Mouse (Mus musculus) lung, embryonic 15.5 days (tissue): ENCODE results near the gene AY761185. TPM values are rescaled to one million over a fixed set of nuclear protein-coding genes. Genes with fewer than 3 reads are reported as not detected.
"Not testable (repeated sequence)": the region's sequence is repeated elsewhere in the genome, so short reads cannot be mapped to it uniquely, and the experiment has no call there.

ENCODE experiments used
- ATAC-seq: fragments of 200-750 bp; cut with Nextera tagmentation; 2 replicates; pipeline ENCODE4 v1.8.0; 2017; ENCODE audit warnings: moderate number of reproducible peaks, borderline replicate concordance; ENCODE audit not compliant: low FRiP score, low TSS enrichment; ENCODE audit errors: extremely low read depth
- H3K27ac ChIP-seq: fragments of 300-500 bp; sonication (generic); 2 replicates; pipeline ENCODE4 v1.5.1; 2015; ENCODE audit warnings: moderate library complexity, mild to moderate bottlenecking, inconsistent platforms
- H3K27me3 ChIP-seq: fragments of 300-500 bp; sonication (generic); 2 replicates; pipeline ENCODE4 v1.6.1; 2015; ENCODE audit warnings: inconsistent platforms
- H3K36me3 ChIP-seq: fragments of 300-500 bp; sonication (generic); 2 replicates; pipeline ENCODE4 v1.6.1; 2015; ENCODE audit warnings: inconsistent platforms
- H3K4me1 ChIP-seq: fragments of 300-500 bp; sonication (generic); 2 replicates; pipeline ENCODE4 v1.6.1; 2015; ENCODE audit warnings: inconsistent platforms
- H3K4me2 ChIP-seq: fragments of 300-500 bp; sonication (generic); 2 replicates; pipeline ENCODE4 v1.6.1; 2015; ENCODE audit warnings: inconsistent platforms, mild to moderate bottlenecking, moderate library complexity
- H3K4me3 ChIP-seq: fragments of 300-500 bp; sonication (generic); 2 replicates; pipeline ENCODE4 v1.5.1; 2015; ENCODE audit warnings: mild to moderate bottlenecking, inconsistent platforms
- H3K9ac ChIP-seq: fragments of 300-500 bp; sonication (generic); 2 replicates; pipeline ENCODE4 v1.6.1; 2015; ENCODE audit warnings: inconsistent platforms
- H3K9me3 ChIP-seq: fragments of 300-500 bp; sonication (generic); 2 replicates; pipeline ENCODE4 v1.6.1; 2016; ENCODE audit warnings: inconsistent platforms
- WGBS: fragments of 180-500 bp; shearing (Covaris S2); methylation state at CpG from one replicate; pipeline ENCODE4 v1.1.7; 2015; 5-methylcytosine and 5-hydroxymethylcytosine counted together
- polyA plus RNA-seq: library from polyadenylated mRNA; unstranded; fragments of >200 nt; fragmentation: Nextera tagmentation; extraction: Ambion mirVana; gene quantifications from 2 replicates; pipeline ENCODE4 v1.2.1, GENCODE M21; 2015

The AY761185 gene
- not detected in 2 replicates for polyA plus RNA-seq

- Histone ChIP-seq H3K27ac (no peak within 1 kb of the TSS), H3K9ac (no peak within 1 kb of the TSS), H3K27me3 (no peaks in the 10 kb centered on the region), H3K9me3 (no peaks in the 10 kb centered on the region), H3K36me3 (no peaks in the 10 kb centered on the region), H3K4me2 (no peak within 1 kb of the TSS), H3K4me3 (no peak within 1 kb of the TSS), H3K4me1 (no peaks in the 10 kb centered on the region)
- 69% methylated on average over 3 of the region's 3 CpGs for WGBS
- ATAC-seq, result no peak
Measured at GRCm38 (mm10) chr8:20944610-20945009, at the start of gene AY761185. Gene AY761185 (minus strand): TSS chr8:20944710.

GRCm38 (mm10) chr8:20994042-20994441 lies 49.5 kb upstream of the AY761185 start:
- not testable (repeated sequence) for H3K9ac ChIP-seq, H3K9me3 ChIP-seq, ATAC-seq, H3K27ac ChIP-seq, H3K4me1 ChIP-seq, H3K27me3 ChIP-seq, H3K36me3 ChIP-seq, H3K4me3 ChIP-seq, H3K4me2 ChIP-seq

- Histone ChIP-seq H3K36me3 (no peaks in the 10 kb centered on the region), H3K4me1 (no peaks in the 10 kb centered on the region), H3K27ac (no peak overlapping the region), H3K9ac (no peak overlapping the region), H3K9me3 (no peaks in the 10 kb centered on the region), H3K4me2 (no peak overlapping the region), H3K4me3 (no peak overlapping the region), H3K27me3 (no peaks in the 10 kb centered on the region)
- ATAC-seq, result no peak
- WGBS, result 18% methylated on average over 1 of the region's 1 CpGs
Measured at GRCm38 (mm10) chr8:20979846-20980245, 35.3 kb upstream of the AY761185 start.

- H3K4me1 ChIP-seq, result no peaks in the 10 kb centered on the region
- H3K9me3 ChIP-seq, result no peaks in the 10 kb centered on the region
- WGBS, result 78% methylated on average over 2 of the region's 2 CpGs
Measured at GRCm38 (mm10) chr8:20964531-20964930, 20.0 kb upstream of the AY761185 start.

GRCm38 (mm10) chr8:20921971-20922370 lies 22.5 kb downstream of the AY761185 start, which contains the start of gene Gm6040:
Gene Gm6040 (minus strand): TSS chr8:20922071.
- no peaks in the 10 kb centered on the region for H3K36me3 ChIP-seq
- no peak within 1 kb of the TSS for H3K27ac ChIP-seq
- no peaks in the 10 kb centered on the region for H3K4me1 ChIP-seq
- H3K4me2 ChIP-seq, result no peak within 1 kb of the TSS
- H3K9ac ChIP-seq, result no peak within 1 kb of the TSS
- H3K27me3 ChIP-seq, result no peaks in the 10 kb centered on the region
- no peak within 1 kb of the TSS for H3K4me3 ChIP-seq
- 71% methylated on average over 3 of the region's 3 CpGs for WGBS
- H3K9me3 ChIP-seq, result no peaks in the 10 kb centered on the region
- no peak for ATAC-seq

More at GRCm38 (mm10) chr8:20964531-20964930, 20.0 kb upstream of the AY761185 start:
- H3K9ac ChIP-seq, result no peak overlapping the region
- H3K36me3 ChIP-seq, result no peaks in the 10 kb centered on the region
- H3K4me3 ChIP-seq, result no peak overlapping the region
- ATAC-seq, result no peak
- H3K27me3 ChIP-seq, result no peaks in the 10 kb centered on the region
- no peak overlapping the region for H3K27ac ChIP-seq
- no peak overlapping the region for H3K4me2 ChIP-seq

- Histone ChIP-seq H3K27ac (no peak overlapping the region), H3K9me3 (no peaks in the 10 kb centered on the region), H3K4me3 (no peak overlapping the region), H3K27me3 (no peaks in the 10 kb centered on the region), H3K4me1 (no peaks in the 10 kb centered on the region), H3K9ac (no peak overlapping the region), H3K36me3 (no peaks in the 10 kb centered on the region), H3K4me2 (no peak overlapping the region)
- no peak for ATAC-seq
- 80% methylated on average over 1 of the region's 1 CpGs for WGBS
Measured at GRCm38 (mm10) chr8:20912288-20912687, 32.2 kb downstream of the AY761185 start.

GRCm38 (mm10) chr8:20908256-20908655 lies 36.3 kb downstream of the AY761185 start:
- WGBS, result 45% methylated on average over 2 of the region's 2 CpGs
- Histone ChIP-seq H3K9me3 (no peaks in the 10 kb centered on the region), H3K9ac (no peak overlapping the region), H3K4me2 (no peak overlapping the region), H3K27me3 (no peaks in the 10 kb centered on the region), H3K4me1 (no peaks in the 10 kb centered on the region), H3K36me3 (no peaks in the 10 kb centered on the region), H3K4me3 (no peak overlapping the region), H3K27ac (no peak overlapping the region)
- ATAC-seq, result no peak

- 92% methylated on average over 2 of the region's 2 CpGs for WGBS
- ATAC-seq, result no peak
- no peak overlapping the region for H3K27ac ChIP-seq
- no peaks in the 10 kb centered on the region for H3K27me3 ChIP-seq
- no peak overlapping the region for H3K9ac ChIP-seq
- H3K36me3 ChIP-seq, result no peaks in the 10 kb centered on the region
- no peaks in the 10 kb centered on the region for H3K4me1 ChIP-seq
- H3K4me2 ChIP-seq, result no peak overlapping the region
- no peaks in the 10 kb centered on the region for H3K9me3 ChIP-seq
- no peak overlapping the region for H3K4me3 ChIP-seq
Measured at GRCm38 (mm10) chr8:20907119-20907518, 37.4 kb downstream of the AY761185 start.

GRCm38 (mm10) chr8:20902527-20902926 lies 42.0 kb downstream of the AY761185 start, which contains the start of gene Gm15056:
Gene Gm15056 (minus strand): TSS chr8:20902627.
- Histone ChIP-seq H3K9ac (no peak within 1 kb of the TSS), H3K36me3 (no peaks in the 10 kb centered on the region), H3K27me3 (no peaks in the 10 kb centered on the region), H3K27ac (no peak within 1 kb of the TSS), H3K4me1 (no peaks in the 10 kb centered on the region), H3K4me3 (no peak within 1 kb of the TSS), H3K4me2 (no peak within 1 kb of the TSS), H3K9me3 (no peaks in the 10 kb centered on the region; the same call in 1 of the 2 replicates)
- 41% methylated on average over 2 of the region's 2 CpGs for WGBS
- ATAC-seq, result no peak

Other genes starting within 250 kb of the AY761185 start
- gene Defb33, start 52.0 kb downstream of the AY761185 start, polyA plus RNA-seq, result not detected in 2 replicates
- not detected in 2 replicates for gene Gm15056, start 42.1 kb downstream of the AY761185 start, polyA plus RNA-seq
- gene Gm6040, start 22.6 kb downstream of the AY761185 start, polyA plus RNA-seq, result not detected in 2 replicates
- gene Defa21, start 80.8 kb upstream of the AY761185 start, polyA plus RNA-seq, result not detected in 2 replicates
- gene Defa23, start 110.3 kb upstream of the AY761185 start, polyA plus RNA-seq, result not detected in 2 replicates
- not detected in 2 replicates for gene Defa35, start 120.3 kb upstream of the AY761185 start, polyA plus RNA-seq
- not detected in 2 replicates for gene Defa25, start 139.7 kb upstream of the AY761185 start, polyA plus RNA-seq
- not detected in 2 replicates for gene Gm14851, start 151.3 kb upstream of the AY761185 start, polyA plus RNA-seq
- not detected in 2 replicates for gene Defa30, start 189.9 kb upstream of the AY761185 start, polyA plus RNA-seq
- gene Defa22, start 217.6 kb upstream of the AY761185 start, polyA plus RNA-seq, result not detected in 2 replicates
- gene Defa31, start 246.9 kb upstream of the AY761185 start, polyA plus RNA-seq, result not detected in 2 replicates